Mouse (Mus musculus) heart, embryonic 10.5 days (tissue): ENCODE measurements around the gene Snrnp48. TPM values are rescaled to one million over a fixed set of nuclear protein-coding genes. Genes with fewer than 3 reads are reported as not detected.
A peak's percentile ranks its signal among the peaks of the same experiment; 100 is the strongest.

Experiments used
- DNase-seq: peaks from one replicate; pipeline ENCODE4 v3.0.0-alpha.2; 2017; ENCODE audit warnings: low spot score
- H3K27ac ChIP-seq: fragments of 300-500 bp; sonication (generic); 2 replicates; pipeline ENCODE4 v1.5.1; 2016; ENCODE audit warnings: mild to moderate bottlenecking
- H3K27me3 ChIP-seq: fragments of 300-500 bp; sonication (generic); 2 replicates; pipeline ENCODE4 v1.6.1; 2016; ENCODE audit warnings: mild to moderate bottlenecking; ENCODE audit not compliant: poor library complexity, insufficient read depth, severe bottlenecking
- H3K36me3 ChIP-seq: fragments of 300-500 bp; sonication (generic); 2 replicates; pipeline ENCODE4 v1.6.1; 2016; ENCODE audit warnings: mild to moderate bottlenecking, moderate library complexity
- H3K4me1 ChIP-seq: fragments of 300-500 bp; sonication (generic); 2 replicates; pipeline ENCODE4 v1.6.1; 2016; ENCODE audit warnings: mild to moderate bottlenecking
- H3K4me3 ChIP-seq: fragments of 300-500 bp; sonication (generic); 2 replicates; pipeline ENCODE4 v1.5.1; 2016; ENCODE audit warnings: mild to moderate bottlenecking, moderate library complexity
- H3K9me3 ChIP-seq: fragments of 300-500 bp; sonication (generic); 2 replicates; pipeline ENCODE4 v1.6.1; 2016; ENCODE audit warnings: mild to moderate bottlenecking, moderate library complexity
- WGBS: fragments of 180-500 bp; shearing (Covaris S2); methylation state at CpG from one replicate; pipeline ENCODE4 v1.1.7; 2016; 5-methylcytosine and 5-hydroxymethylcytosine counted together
- polyA plus RNA-seq: library from polyadenylated mRNA; unstranded; fragments of >200 nt; fragmentation: Nextera tagmentation; extraction: Ambion mirVana; gene quantifications from 2 replicates; pipeline ENCODE4 v1.2.1, GENCODE M21; 2016

Snrnp48 gene
- polyA plus RNA-seq, 1 experiment from 2014 or later, result 34.1 TPM

DNA sequence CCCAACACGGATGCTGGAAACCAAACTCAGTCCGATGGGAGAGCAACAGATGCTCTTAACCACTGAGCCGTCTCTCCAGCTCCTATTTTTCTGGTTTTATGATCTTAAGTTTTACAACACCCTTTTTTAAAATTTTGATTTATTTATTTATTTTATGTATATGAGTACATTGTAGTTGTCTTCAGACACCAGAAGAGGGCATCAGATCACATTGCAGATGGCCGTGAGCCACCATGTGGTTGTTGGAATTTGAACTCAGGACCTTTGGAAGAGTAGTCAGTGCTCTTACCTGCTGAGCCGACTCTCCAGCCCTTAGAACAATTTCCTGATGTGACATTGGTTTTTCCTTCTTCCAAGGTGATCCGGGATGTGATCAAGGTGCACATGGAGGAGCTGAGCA is 15.6 kb downstream of the Snrnp48 start:
- Histone ChIP-seq H3K36me3 (peaks cover 99% of the 10 kb centered on the region), H3K27me3 (no peaks in the 10 kb centered on the region), H3K27ac (no peak overlapping the region), H3K9me3 (no peaks in the 10 kb centered on the region), H3K4me3 (no peak overlapping the region), H3K4me1 (no peaks in the 10 kb centered on the region)
- no peak for DNase-seq
- WGBS, result 93% methylated on average over 6 of the region's 6 CpGs

DNA sequence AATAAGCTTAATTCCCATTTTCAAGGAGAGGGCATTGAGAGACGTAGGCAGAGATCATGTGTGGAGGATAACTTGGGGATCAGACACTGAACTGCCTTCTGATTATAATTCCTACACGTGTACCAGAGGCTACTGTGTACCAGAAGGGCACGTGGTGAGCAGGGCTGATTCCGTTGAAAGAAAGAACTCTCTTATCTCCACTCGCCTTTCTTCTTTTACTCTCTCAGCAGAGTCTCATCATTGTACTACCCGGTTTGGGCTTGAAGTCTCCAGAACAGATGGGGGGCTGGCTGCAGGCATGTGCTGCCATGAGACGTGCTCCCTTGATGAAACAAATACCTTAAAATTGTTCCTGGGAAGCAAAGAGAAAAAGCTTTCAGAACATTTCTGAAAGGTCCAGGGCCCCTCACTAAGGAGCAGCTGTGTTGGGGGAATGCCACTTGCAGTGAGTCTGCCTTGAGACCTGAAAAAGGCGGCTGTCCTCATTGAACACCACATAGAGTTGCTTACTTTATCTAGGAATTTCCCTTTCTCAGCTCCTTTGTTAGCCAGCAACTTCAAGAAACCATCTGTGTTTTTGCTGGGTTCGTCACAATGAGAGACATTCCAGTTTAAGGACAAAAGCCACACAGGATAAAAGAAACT is 25.6 kb downstream of the Snrnp48 start:
- WGBS, result 65% methylated on average over 9 of the region's 9 CpGs
- Histone ChIP-seq H3K9me3 (no peaks in the 10 kb centered on the region), H3K36me3 (peaks cover 36% of the 10 kb centered on the region), H3K4me1 (no peaks in the 10 kb centered on the region), H3K27me3 (no peaks in the 10 kb centered on the region), H3K27ac (no peak overlapping the region), H3K4me3 (no peak overlapping the region)
- DNase-seq, result peak; percentile 59

DNA sequence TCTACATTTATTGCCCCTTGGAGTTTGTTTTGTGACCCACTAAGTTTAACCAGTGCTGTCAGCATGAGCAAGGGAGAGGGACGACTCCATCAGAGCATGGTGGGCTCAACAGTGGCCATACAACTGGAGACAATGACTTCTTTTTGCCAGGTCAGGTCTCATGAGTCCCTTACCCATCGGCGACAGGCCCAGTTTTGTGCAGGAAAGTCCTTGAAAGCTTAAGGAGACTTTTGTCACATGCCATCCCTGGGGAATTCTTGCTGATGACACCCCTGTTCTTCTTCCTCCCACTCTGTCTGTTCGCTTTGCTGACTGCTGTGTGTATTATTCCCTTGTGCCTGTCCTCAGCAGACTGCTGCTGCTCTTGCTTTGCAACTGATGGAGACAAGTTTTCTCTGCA is 27.7 kb downstream of the Snrnp48 start:
- peak; percentile 64 for DNase-seq
- Histone ChIP-seq H3K36me3 (peaks cover 18% of the 10 kb centered on the region), H3K27me3 (no peaks in the 10 kb centered on the region), H3K27ac (no peak overlapping the region), H3K4me3 (no peak overlapping the region), H3K9me3 (no peaks in the 10 kb centered on the region), H3K4me1 (no peaks in the 10 kb centered on the region)
- WGBS, result 81% methylated on average over 4 of the region's 4 CpGs

- Histone ChIP-seq H3K9me3 (no peaks in the 10 kb centered on the region), H3K36me3 (peaks cover 12% of the 10 kb centered on the region), H3K4me3 (no peak overlapping the region), H3K27me3 (no peaks in the 10 kb centered on the region), H3K4me1 (no peaks in the 10 kb centered on the region), H3K27ac (no peak overlapping the region)
- peak; percentile 72 for DNase-seq
- 75% methylated on average over 3 of the region's 3 CpGs for WGBS
Measured at GRCm38 (mm10) chr13:38232856-38233625, 28.3 kb downstream of the Snrnp48 start.

- Histone ChIP-seq H3K27me3 (no peaks in the 10 kb centered on the region), H3K4me3 (no peak overlapping the region), H3K4me1 (no peaks in the 10 kb centered on the region), H3K27ac (no peak overlapping the region), H3K9me3 (no peaks in the 10 kb centered on the region), H3K36me3 (no peaks in the 10 kb centered on the region)
- WGBS, result 73% methylated on average over 5 of the region's 5 CpGs
- peak; percentile 52 for DNase-seq
Measured at GRCm38 (mm10) chr13:38234651-38235050, 29.9 kb downstream of the Snrnp48 start.

GRCm38 (mm10) chr13:38235370-38235769 is 30.6 kb downstream of the Snrnp48 start:
- H3K9me3 ChIP-seq, result no peaks in the 10 kb centered on the region
- no peaks in the 10 kb centered on the region for H3K27me3 ChIP-seq
- no peak overlapping the region for H3K27ac ChIP-seq
- no peaks in the 10 kb centered on the region for H3K4me1 ChIP-seq
- WGBS, result 77% methylated on average over 3 of the region's 3 CpGs
- DNase-seq, result peak; percentile 50
- H3K4me3 ChIP-seq, result no peak overlapping the region
- H3K36me3 ChIP-seq, result no peaks in the 10 kb centered on the region

- no peak overlapping the region for H3K27ac ChIP-seq
- H3K9me3 ChIP-seq, result no peaks in the 10 kb centered on the region
- H3K36me3 ChIP-seq, result no peaks in the 10 kb centered on the region
- peaks cover 11% of the 10 kb centered on the region for H3K4me1 ChIP-seq
- no peak overlapping the region for H3K4me3 ChIP-seq
- WGBS, result 81% methylated on average over 5 of the region's 5 CpGs
- DNase-seq, result peak; percentile 33
- no peaks in the 10 kb centered on the region for H3K27me3 ChIP-seq
Measured at GRCm38 (mm10) chr13:38248151-38248550, 43.4 kb downstream of the Snrnp48 start.

GRCm38 (mm10) chr13:38251226-38251625 is 46.5 kb downstream of the Snrnp48 start:
- Histone ChIP-seq H3K27me3 (no peaks in the 10 kb centered on the region), H3K4me1 (peaks cover 25% of the 10 kb centered on the region), H3K36me3 (no peaks in the 10 kb centered on the region), H3K27ac (no peak overlapping the region), H3K4me3 (no peak overlapping the region), H3K9me3 (no peaks in the 10 kb centered on the region)
- 61% methylated on average over 3 of the region's 3 CpGs for WGBS
- DNase-seq, result peak; percentile 58

- Histone ChIP-seq H3K4me3 (no peak overlapping the region), H3K4me1 (peaks cover 33% of the 10 kb centered on the region), H3K9me3 (no peaks in the 10 kb centered on the region), H3K27ac (no peak overlapping the region), H3K27me3 (no peaks in the 10 kb centered on the region), H3K36me3 (no peaks in the 10 kb centered on the region)
- WGBS, result 90% methylated on average over 9 of the region's 9 CpGs
- no peak for DNase-seq
Measured at GRCm38 (mm10) chr13:38253696-38254095, 49.0 kb downstream of the Snrnp48 start.

- Histone ChIP-seq H3K27ac (no peak overlapping the region), H3K9me3 (no peaks in the 10 kb centered on the region), H3K4me3 (no peak overlapping the region), H3K36me3 (no peaks in the 10 kb centered on the region), H3K27me3 (no peaks in the 10 kb centered on the region), H3K4me1 (peaks cover 22% of the 10 kb centered on the region)
- DNase-seq, result no peak
- WGBS, result 61% methylated on average over 2 of the region's 2 CpGs
Measured at GRCm38 (mm10) chr13:38258901-38259300, 54.2 kb downstream of the Snrnp48 start.

- no peak for DNase-seq
- WGBS, result 81% methylated on average over 8 of the region's 8 CpGs
- Histone ChIP-seq H3K9me3 (0 out of 2 replicates have a peak, but pooled peaks cover 4% of the 10 kb centered on the region), H3K27me3 (no peaks in the 10 kb centered on the region), H3K4me1 (no peaks in the 10 kb centered on the region), H3K4me3 (no peak overlapping the region), H3K27ac (no peak overlapping the region), H3K36me3 (no peaks in the 10 kb centered on the region)
Measured at GRCm38 (mm10) chr13:38269055-38269692, 64.4 kb downstream of the Snrnp48 start.

- Histone ChIP-seq H3K4me3 (no peak overlapping the region), H3K27ac (no peak overlapping the region), H3K36me3 (no peaks in the 10 kb centered on the region), H3K4me1 (no peaks in the 10 kb centered on the region), H3K27me3 (no peaks in the 10 kb centered on the region), H3K9me3 (no peaks in the 10 kb centered on the region)
- WGBS, result 58% methylated on average over 3 of the region's 3 CpGs
- DNase-seq, result no peak
Measured at GRCm38 (mm10) chr13:38272624-38273023, 67.9 kb downstream of the Snrnp48 start.
